Mouse (Mus musculus) heart, postnatal 10 days (tissue): ENCODE data around the gene Mbd5. TPM values are rescaled to one million over a fixed set of nuclear protein-coding genes. Genes with fewer than 3 reads are reported as not detected.
"Not testable (repeated sequence)": the region's sequence is repeated elsewhere in the genome, so short reads cannot be mapped to it uniquely, and the experiment has no call there.

Experiments used
- DNase-seq, 2 experiments: peaks; one replicate each; pipeline ENCODE4 v3.0.0; 2021
- intact Hi-C: fragments of 180-260 bp; cut with DNase I; formaldehyde crosslinking; loops from one replicate; pipeline ENCODE4 v1.15.1; 2025
- total RNA-seq, 2 experiments: library from RNA; stranded (reverse); gene quantifications; 2 replicates each; pipeline ENCODE4 v1.2.3; 2021

Gene Mbd5
- total RNA-seq, 2 experiments from 2014 or later, result 34.4 to 37.8 TPM

GRCm38 (mm10) chr2:49160232-49160947 lies 211.1 kb downstream of the Mbd5 start:
- DNase-seq, result no peak
- intact Hi-C loops, result no loop called here

GRCm38 (mm10) chr2:49169766-49170165 lies 220.5 kb downstream of the Mbd5 start:
- no peak for DNase-seq
- intact Hi-C loops, result no loop called here

- intact Hi-C loops, result no loop called here
- DNase-seq, result no peak
Observed at GRCm38 (mm10) chr2:49177015-49177414, 227.7 kb downstream of the Mbd5 start.

- intact Hi-C loops, result no loop called here
- DNase-seq, result no peak
Observed at GRCm38 (mm10) chr2:49190984-49191383, 241.7 kb downstream of the Mbd5 start.

- intact Hi-C loops, result no loop called here
- no peak for DNase-seq
Observed at GRCm38 (mm10) chr2:49191695-49192094, 242.4 kb downstream of the Mbd5 start.

GRCm38 (mm10) chr2:49204081-49204480 lies 254.8 kb downstream of the Mbd5 start:
- intact Hi-C loops, result no loop called here
- DNase-seq, result no peak

GRCm38 (mm10) chr2:49205692-49206091 lies 256.4 kb downstream of the Mbd5 start:
- intact Hi-C loops, DNase-seq: not testable (repeated sequence)

- DNase-seq, result no peak
- intact Hi-C loops, result no loop called here
Observed at GRCm38 (mm10) chr2:49209349-49209748, 260.0 kb downstream of the Mbd5 start.

- intact Hi-C loops, result no loop called here
- no peak for DNase-seq
Observed at GRCm38 (mm10) chr2:49210408-49210807, 261.1 kb downstream of the Mbd5 start.

- intact Hi-C loops, result no loop called here
Observed at GRCm38 (mm10) chr2:49229725-49230124, 280.4 kb downstream of the Mbd5 start.

GRCm38 (mm10) chr2:49234064-49234463 lies 284.8 kb downstream of the Mbd5 start:
- intact Hi-C loops, result no loop called here
- no peak for DNase-seq

More at GRCm38 (mm10) chr2:49229725-49230124, 280.4 kb downstream of the Mbd5 start:
- DNase-seq, result no peak

- intact Hi-C loops, result no loop called here
- DNase-seq, result no peak
Observed at GRCm38 (mm10) chr2:49241715-49242114, 292.4 kb downstream of the Mbd5 start.

GRCm38 (mm10) chr2:49264092-49264491 lies 314.8 kb downstream of the Mbd5 start:
- no peak for DNase-seq
- intact Hi-C loops, result no loop called here

- intact Hi-C loops, result no loop called here
- DNase-seq, result no peak
Observed at GRCm38 (mm10) chr2:49272295-49272967, 323.1 kb downstream of the Mbd5 start.

- intact Hi-C loops, result no loop called here
- no peak for DNase-seq
Observed at GRCm38 (mm10) chr2:49276017-49276722, 326.9 kb downstream of the Mbd5 start.

GRCm38 (mm10) chr2:49280496-49280895 lies 331.2 kb downstream of the Mbd5 start:
- DNase-seq, result no peak
- intact Hi-C loops, result no loop called here

- intact Hi-C loops, result no loop called here
Observed at GRCm38 (mm10) chr2:49283583-49283982, 334.3 kb downstream of the Mbd5 start.

GRCm38 (mm10) chr2:49286965-49287364 lies 337.7 kb downstream of the Mbd5 start:
- intact Hi-C loops, result no loop called here
- no peak for DNase-seq

More at GRCm38 (mm10) chr2:49283583-49283982, 334.3 kb downstream of the Mbd5 start:
- no peak for DNase-seq

GRCm38 (mm10) chr2:49291709-49292108 lies 342.4 kb downstream of the Mbd5 start:
- no peak for DNase-seq
- intact Hi-C loops, result no loop called here

GRCm38 (mm10) chr2:49312629-49313447 lies 363.5 kb downstream of the Mbd5 start:
- peak; percentile 89 to 93 for DNase-seq
- intact Hi-C loops, result loop anchor here (1.0 to 10.0 kb wide), 3 partner anchors 404 to 1818 kb away; no protein-coding TSS in a partner anchor

GRCm38 (mm10) chr2:49333594-49333993 lies 384.3 kb downstream of the Mbd5 start:
- intact Hi-C loops, result no loop called here
- no peak for DNase-seq
